Mouse (Mus musculus): ENCODE measurements around the gene Clca3a2. TPM values are rescaled to one million over a fixed set of nuclear protein-coding genes. Genes with fewer than 3 reads are reported as not detected.

The Clca3a2 gene
- polyA plus RNA-seq (2017; shearing (Covaris generic)) = not detected

GRCm38 (mm10) chr3:144819219-144819618, at the start of gene Clca3a2:
TSS of gene Clca3a2 (minus strand) at chr3:144819494.

GRCm38 (mm10) chr3:144849014-144849556, 29.8 kb upstream of the Clca3a2 start, which contains the start of gene Clca3b:
TSS of gene Clca3b (minus strand) at chr3:144849357.

GRCm38 (mm10) chr3:144760592-144761309, 58.5 kb downstream of the Clca3a2 start, which contains the start of gene Clca3a1:
TSS of gene Clca3a1 (minus strand) at chr3:144760977.

Other genes with a start within 250 kb of the Clca3a2 start
- gene Hs2st1, start 249.3 kb downstream of the Clca3a2 start, polyA plus RNA-seq (2017; shearing (Covaris generic)) = 18.6 TPM
- 314 TPM for gene Selenof, start 249.2 kb downstream of the Clca3a2 start, polyA plus RNA-seq (2017; shearing (Covaris generic))
- 220 TPM for gene Sh3glb1, start 99.2 kb downstream of the Clca3a2 start, polyA plus RNA-seq (2017; shearing (Covaris generic))
- 0.09 TPM for gene Clca3a1, start 58.5 kb downstream of the Clca3a2 start, polyA plus RNA-seq (2017; shearing (Covaris generic))
- not detected for gene Clca3b, start 29.9 kb upstream of the Clca3a2 start, polyA plus RNA-seq (2017; shearing (Covaris generic))
- gene Clca4b, start 113.0 kb upstream of the Clca3a2 start, polyA plus RNA-seq (2017; shearing (Covaris generic)) = not detected
- gene Clca4a, start 155.6 kb upstream of the Clca3a2 start, polyA plus RNA-seq (2017; shearing (Covaris generic)) = not detected
- gene Clca1, start 213.3 kb upstream of the Clca3a2 start, polyA plus RNA-seq (2017; shearing (Covaris generic)) = not detected